Mouse (Mus musculus) gastrocnemius, adult 2 months (tissue): ENCODE measurements around the gene Znhit2. TPM values are rescaled to one million over a fixed set of nuclear protein-coding genes. Genes with fewer than 3 reads are reported as not detected.

Source experiments
- DNase-seq: peaks from one replicate; pipeline ENCODE4 v3.0.0; 2022
- H3K27ac ChIP-seq: fragments of 200-600 bp; 2 replicates; pipeline ENCODE4 v1.8.1; 2022; ENCODE audit warnings: mild to moderate bottlenecking
- H3K4me3 ChIP-seq: fragments of 200-600 bp; 2 replicates; pipeline ENCODE4 v1.8.1; 2022; ENCODE audit warnings: mild to moderate bottlenecking, moderate library complexity
- CTCF ChIP-seq: fragments of 200-600 bp; IDR thresholded peaks from 2 replicates; pipeline ENCODE4 v1.8.1; 2022; ENCODE audit warnings: antibody characterized with exemption, mild to moderate bottlenecking, moderate library complexity
- intact Hi-C: fragments of 180-260 bp; cut with DNase I; formaldehyde crosslinking; loops from one replicate; pipeline ENCODE4 v1.15.1; 2025
- long read RNA-seq, 2 experiments: library from polyadenylated mRNA; stranded (forward); transcript quantifications; one replicate each; pipeline ENCODE4 v2.0.0; 2021
- total RNA-seq, 2 experiments: library from RNA; stranded (reverse); gene quantifications; 2 replicates each; pipeline ENCODE4 v1.2.3; 2021

The Znhit2 gene
- total RNA-seq = 1 to 10 TPM; 8.3 to 8.5 TPM
- long read RNA-seq, experiment 1, transcript Znhit2-201 (1 exons, 1,281 nt) = major isoform, 18 of 18 reads
- long read RNA-seq, experiment 1, partial matches to known transcripts = 0 of 18 reads
- long read RNA-seq, experiment 1, other reads (novel, unspliced or antisense) = 0 of 18 reads
- long read RNA-seq, experiment 2, transcript Znhit2-201 (1 exons, 1,281 nt) = major isoform, 16 of 16 reads
- long read RNA-seq, experiment 2, partial matches to known transcripts = 0 of 16 reads
- long read RNA-seq, experiment 2, other reads (novel, unspliced or antisense) = 0 of 16 reads

- intact Hi-C loops = loop anchor here (2.0 kb wide), 1 partner anchor 16 kb away; the partner anchor contains the start of gene Vps51
- peak within 1 kb of the TSS; percentile 99 for H3K4me3 ChIP-seq
- no peak for TF ChIP-seq CTCF
- peak; percentile 95 for DNase-seq
- H3K27ac ChIP-seq = peak within 1 kb of the TSS; percentile 90
These were observed at the start of gene Znhit2 for GRCm38 (mm10) chr19:6061021-6061533. Znhit2 (plus strand) TSS chr19:6061192.

GRCm38 (mm10) chr19:6013691-6014090, 47.3 kb upstream of the Znhit2 start:
- TF ChIP-seq CTCF = no peak
- peak overlapping the region; percentile 97 for H3K27ac ChIP-seq
- peak overlapping the region; percentile 73 for H3K4me3 ChIP-seq
- DNase-seq = peak; percentile 26
- intact Hi-C loops = loop anchor here (1.0 kb wide), 1 partner anchor 48 kb away; no protein-coding TSS in a partner anchor

GRCm38 (mm10) chr19:6014991-6015510, 45.9 kb upstream of the Znhit2 start:
- no peak for TF ChIP-seq CTCF
- Histone ChIP-seq H3K27ac (peak overlapping the region; percentile 97), H3K4me3 (peak overlapping the region; percentile 73)
- DNase-seq = peak; percentile 78
- intact Hi-C loops = loop anchor here (1.0 to 5.0 kb wide), 2 partner anchors 50 to 93 kb away; partner anchors contain the start of gene Cdc42ep2

- peak; percentile 94 for DNase-seq
- intact Hi-C loops = loop anchor here (5.0 kb wide), 1 partner anchor 93 kb away; the partner anchor contains the start of gene Cdc42ep2
- H3K27ac ChIP-seq = peak within 1 kb of the TSS; percentile 97
- peak; percentile 26; the same call in 1 of the 2 replicates for TF ChIP-seq CTCF
- H3K4me3 ChIP-seq = peak within 1 kb of the TSS; percentile 73
These were observed 45.3 kb upstream of the Znhit2 start, which contains the start of gene Capn1 for GRCm38 (mm10) chr19:6015511-6016315. Capn1 (minus strand) TSS chr19:6015897.

- DNase-seq = peak; percentile 35
- Histone ChIP-seq H3K4me3 (peak overlapping the region; percentile 73), H3K27ac (peak overlapping the region; percentile 97)
- TF ChIP-seq CTCF = peak; percentile 35
- intact Hi-C loops = loop anchor here (5.0 kb wide), 1 partner anchor 94 kb away; the partner anchor contains the start of gene Cdc42ep2
These were observed 44.5 kb upstream of the Znhit2 start for GRCm38 (mm10) chr19:6016532-6016931.

GRCm38 (mm10) chr19:6018142-6019089, 42.6 kb upstream of the Znhit2 start:
- Histone ChIP-seq H3K4me3 (no peak overlapping the region; the same call in 1 of the 2 replicates), H3K27ac (peak overlapping the region; percentile 97)
- peak; percentile 93 for DNase-seq
- TF ChIP-seq CTCF = no peak; the same call in none of the 2 replicates
- intact Hi-C loops = loop anchor here (1.0 to 5.0 kb wide), 2 partner anchors 53 to 96 kb away; partner anchors contain the start of gene Cdc42ep2

GRCm38 (mm10) chr19:6020276-6020675, 40.7 kb upstream of the Znhit2 start:
- Histone ChIP-seq H3K4me3 (no peak overlapping the region), H3K27ac (no peak overlapping the region)
- no peak for TF ChIP-seq CTCF
- intact Hi-C loops = no loop called here
- DNase-seq = no peak

- intact Hi-C loops = no loop called here
- no peak overlapping the region for H3K27ac ChIP-seq
- TF ChIP-seq CTCF = no peak
- no peak overlapping the region for H3K4me3 ChIP-seq
- no peak for DNase-seq
These were observed 37.9 kb upstream of the Znhit2 start for GRCm38 (mm10) chr19:6023059-6023458.

- intact Hi-C loops = no loop called here
- TF ChIP-seq CTCF = no peak
- DNase-seq = no peak
- H3K27ac ChIP-seq = no peak overlapping the region
- H3K4me3 ChIP-seq = no peak overlapping the region
These were observed 37.1 kb upstream of the Znhit2 start for GRCm38 (mm10) chr19:6023930-6024329.

- Histone ChIP-seq H3K4me3 (no peak overlapping the region), H3K27ac (no peak overlapping the region)
- intact Hi-C loops = no loop called here
- DNase-seq = no peak
- TF ChIP-seq CTCF = no peak
These were observed 32.0 kb upstream of the Znhit2 start for GRCm38 (mm10) chr19:6028991-6029390.

GRCm38 (mm10) chr19:6029426-6029825, 31.6 kb upstream of the Znhit2 start:
- no peak for DNase-seq

More at GRCm38 (mm10) chr19:6029426-6029825, 31.6 kb upstream of the Znhit2 start:
- Histone ChIP-seq H3K27ac (no peak overlapping the region), H3K4me3 (no peak overlapping the region)
- TF ChIP-seq CTCF = no peak
- intact Hi-C loops = no loop called here
